Mouse (Mus musculus): ENCODE measurements around the gene Elovl6. TPM values are rescaled to one million over a fixed set of nuclear protein-coding genes. Genes with fewer than 3 reads are reported as not detected.

The Elovl6 gene
- 46.9 and 51.9 TPM in 2 replicates for total RNA-seq (2014; rRNA removed)
- 28.2 and 39.1 TPM in 2 replicates for polyA plus RNA-seq (2015; fragmentation: Nextera tagmentation; extraction: Ambion mirVana)

DNA sequence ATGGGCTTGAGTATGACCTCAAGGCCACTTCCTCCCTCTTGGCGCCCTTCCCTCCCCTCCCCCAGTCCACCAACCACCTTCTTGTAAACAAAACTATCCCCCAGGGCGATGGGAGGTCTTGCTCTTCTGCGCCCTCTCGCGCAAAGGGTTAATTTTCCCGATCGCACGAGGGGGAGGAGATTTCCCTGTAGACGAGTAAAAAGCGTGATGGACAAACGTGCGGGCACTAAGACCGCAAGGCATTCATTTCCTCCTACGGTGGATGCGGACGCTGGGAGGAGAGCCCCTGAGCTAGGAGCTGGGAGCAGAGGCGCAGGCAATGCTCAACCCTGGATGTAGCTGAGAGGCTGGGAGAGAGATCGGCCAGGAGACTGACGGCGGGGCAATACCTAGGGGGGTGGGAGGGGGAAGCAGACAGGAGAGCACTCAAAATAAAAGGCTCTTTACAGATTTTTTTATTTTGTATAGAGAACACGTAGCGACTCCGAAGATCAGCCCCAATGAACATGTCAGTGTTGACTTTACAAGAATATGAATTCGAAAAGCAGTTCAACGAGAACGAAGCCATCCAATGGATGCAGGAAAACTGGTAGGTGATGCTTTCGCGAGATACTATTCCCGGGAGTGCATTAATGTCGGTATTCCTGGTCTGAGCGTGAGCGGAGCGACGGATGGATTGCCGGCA is at the start of gene Elovl6:
Gene Elovl6 (plus strand): TSS at position 176 of the 685 bp plus-strand sequence.
- WGBS: under 1% methylated on average over 35 of the region's 35 CpGs
- Histone ChIP-seq H3K4me1 (ENCODE audit: insufficient read depth) (peaks cover 16% of the 10 kb centered on the region), H3K4me3 (ENCODE audit: low read depth, low read length) (peak within 1 kb of the TSS; percentile 92), H3K27me3 (ENCODE audit: insufficient read depth, low read length) (no peaks in the 10 kb centered on the region), H3K9ac (peak within 1 kb of the TSS; percentile 92), H3K4me2 (ENCODE audit: low read depth) (peak within 1 kb of the TSS; percentile 74), H3K27ac (ENCODE audit: low read depth, low read length) (peak within 1 kb of the TSS; percentile 96), H3K9me3 (ENCODE audit: low read length) (no peaks in the 10 kb centered on the region), H3K36me3 (ENCODE audit: insufficient read depth) (no peaks in the 10 kb centered on the region)
- ATAC-seq: peak; percentile 68
- peak; percentile 40 for TF ChIP-seq CTCF (IDR thresholded peaks at IDR 0.05; ENCODE audit: low read depth)
- DNase-seq: peak; percentile 91

DNA sequence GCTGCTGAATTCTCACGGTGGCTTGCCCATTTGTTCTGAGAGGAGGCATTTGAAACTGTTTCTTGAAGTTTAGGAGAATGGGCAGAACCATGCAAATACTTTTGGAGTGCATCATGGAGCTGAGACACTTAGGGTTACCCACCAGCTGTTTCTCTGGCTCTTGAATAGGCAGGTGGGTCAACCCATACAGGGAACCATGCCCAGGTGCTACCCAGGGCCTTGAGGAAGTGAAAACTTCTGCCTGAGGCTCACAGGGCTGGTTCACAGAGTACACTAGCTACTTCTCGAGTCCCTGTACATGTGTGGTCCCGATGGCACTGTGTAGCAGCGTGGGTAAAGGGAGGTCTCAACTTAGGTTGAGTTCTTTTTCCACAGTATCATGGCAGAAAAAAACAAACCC is 43.4 kb upstream of the Elovl6 start:
- no peak overlapping the region for H3K9ac ChIP-seq
- H3K9me3 ChIP-seq (ENCODE audit: low read length): no peaks in the 10 kb centered on the region
- no peaks in the 10 kb centered on the region for H3K4me1 ChIP-seq (ENCODE audit: insufficient read depth)
- H3K4me3 ChIP-seq (ENCODE audit: low read depth, low read length): no peak overlapping the region
- H3K4me2 ChIP-seq (ENCODE audit: low read depth): no peak overlapping the region
- no peak for ATAC-seq
- WGBS: 88% methylated on average over 4 of the region's 4 CpGs
- no peaks in the 10 kb centered on the region for H3K36me3 ChIP-seq (ENCODE audit: insufficient read depth)
- no peak overlapping the region for H3K27ac ChIP-seq (ENCODE audit: low read depth, low read length)
- no peaks in the 10 kb centered on the region for H3K27me3 ChIP-seq (ENCODE audit: insufficient read depth, low read length)
- TF ChIP-seq CTCF (IDR thresholded peaks at IDR 0.05; ENCODE audit: low read depth): no peak
- no peak for DNase-seq

GRCm38 (mm10) chr3:129494123-129494522 is 38.0 kb upstream of the Elovl6 start:
- TF ChIP-seq CTCF (IDR thresholded peaks at IDR 0.05; ENCODE audit: low read depth): no peak
- Histone ChIP-seq H3K4me3 (ENCODE audit: low read depth, low read length) (no peak overlapping the region), H3K27me3 (ENCODE audit: insufficient read depth, low read length) (no peaks in the 10 kb centered on the region), H3K9ac (no peak overlapping the region), H3K4me1 (ENCODE audit: insufficient read depth) (no peaks in the 10 kb centered on the region), H3K9me3 (ENCODE audit: low read length) (no peaks in the 10 kb centered on the region), H3K4me2 (ENCODE audit: low read depth) (no peak overlapping the region), H3K36me3 (ENCODE audit: insufficient read depth) (no peaks in the 10 kb centered on the region), H3K27ac (ENCODE audit: low read depth, low read length) (no peak overlapping the region)
- ATAC-seq (no peak), DNase-seq (no peak)
- WGBS: 91% methylated on average over 10 of the region's 10 CpGs

GRCm38 (mm10) chr3:129494731-129495130 is 37.4 kb upstream of the Elovl6 start:
- Histone ChIP-seq H3K36me3 (ENCODE audit: insufficient read depth) (no peaks in the 10 kb centered on the region), H3K9me3 (ENCODE audit: low read length) (no peaks in the 10 kb centered on the region), H3K4me1 (ENCODE audit: insufficient read depth) (no peaks in the 10 kb centered on the region), H3K4me3 (ENCODE audit: low read depth, low read length) (no peak overlapping the region), H3K9ac (no peak overlapping the region), H3K27ac (ENCODE audit: low read depth, low read length) (no peak overlapping the region), H3K27me3 (ENCODE audit: insufficient read depth, low read length) (no peaks in the 10 kb centered on the region), H3K4me2 (ENCODE audit: low read depth) (no peak overlapping the region)
- no peak for TF ChIP-seq CTCF (IDR thresholded peaks at IDR 0.05; ENCODE audit: low read depth)
- ATAC-seq (no peak), DNase-seq (no peak)
- whole genome bisulfite sequencing: 76% methylated on average over 4 of the region's 4 CpGs

DNA sequence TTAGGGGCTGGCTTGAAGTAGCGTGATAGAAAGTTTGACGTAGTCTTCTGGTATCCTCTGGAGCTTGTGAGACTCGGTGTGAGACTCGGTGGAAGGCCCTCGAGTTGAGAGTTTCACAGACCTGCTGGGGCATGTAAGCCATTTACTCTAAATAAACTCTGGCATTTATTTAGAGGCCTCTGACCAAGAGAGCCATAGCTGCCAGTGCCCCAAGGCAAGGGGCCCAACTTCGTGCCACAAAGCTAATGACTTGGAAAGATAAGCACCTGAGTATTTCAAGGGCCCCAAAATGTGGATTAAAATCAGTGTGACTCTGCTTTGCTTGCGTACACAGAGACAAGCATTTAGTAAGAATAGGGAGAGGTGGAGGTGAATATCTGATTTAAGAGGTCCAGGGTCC is 28.4 kb upstream of the Elovl6 start:
- no peak overlapping the region for H3K27ac ChIP-seq (ENCODE audit: low read depth, low read length)
- DNase-seq: no peak
- H3K36me3 ChIP-seq (ENCODE audit: insufficient read depth): no peaks in the 10 kb centered on the region
- no peaks in the 10 kb centered on the region for H3K4me1 ChIP-seq (ENCODE audit: insufficient read depth)
- 90% methylated on average over 7 of the region's 7 CpGs for WGBS
- ATAC-seq: no peak
- H3K27me3 ChIP-seq (ENCODE audit: insufficient read depth, low read length): no peaks in the 10 kb centered on the region
- no peaks in the 10 kb centered on the region for H3K9me3 ChIP-seq (ENCODE audit: low read length)
- no peak overlapping the region for H3K4me2 ChIP-seq (ENCODE audit: low read depth)
- H3K4me3 ChIP-seq (ENCODE audit: low read depth, low read length): no peak overlapping the region
- H3K9ac ChIP-seq: no peak overlapping the region
- no peak for TF ChIP-seq CTCF (IDR thresholded peaks at IDR 0.05; ENCODE audit: low read depth)

DNA sequence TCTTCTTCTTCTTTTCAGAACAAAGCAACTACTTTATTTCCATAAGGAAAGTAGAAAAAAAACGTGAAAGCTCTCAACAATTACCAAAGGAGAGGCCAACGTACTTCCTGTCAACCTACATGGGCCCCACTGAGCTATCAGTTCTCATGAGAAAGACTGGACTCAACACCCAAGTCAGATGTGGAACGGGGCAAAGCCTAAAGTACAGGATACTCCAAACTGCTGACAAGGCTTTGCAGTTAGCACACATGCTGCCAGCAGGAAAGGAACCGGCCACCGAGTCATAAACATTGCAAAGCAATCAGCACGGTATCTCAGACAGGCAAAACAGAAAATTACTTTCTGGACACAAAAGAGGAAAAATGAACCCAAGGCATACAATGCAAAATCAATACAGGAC is 27.2 kb upstream of the Elovl6 start:
- H3K9me3 ChIP-seq (ENCODE audit: low read length): no peaks in the 10 kb centered on the region
- no peaks in the 10 kb centered on the region for H3K36me3 ChIP-seq (ENCODE audit: insufficient read depth)
- TF ChIP-seq CTCF (IDR thresholded peaks at IDR 0.05; ENCODE audit: low read depth): no peak
- no peaks in the 10 kb centered on the region for H3K27me3 ChIP-seq (ENCODE audit: insufficient read depth, low read length)
- H3K27ac ChIP-seq (ENCODE audit: low read depth, low read length): no peak overlapping the region
- H3K4me3 ChIP-seq (ENCODE audit: low read depth, low read length): no peak overlapping the region
- no peaks in the 10 kb centered on the region for H3K4me1 ChIP-seq (ENCODE audit: insufficient read depth)
- 83% methylated on average over 6 of the region's 6 CpGs for WGBS
- no peak overlapping the region for H3K9ac ChIP-seq
- ATAC-seq (no peak), DNase-seq (no peak)
- no peak overlapping the region for H3K4me2 ChIP-seq (ENCODE audit: low read depth)

DNA sequence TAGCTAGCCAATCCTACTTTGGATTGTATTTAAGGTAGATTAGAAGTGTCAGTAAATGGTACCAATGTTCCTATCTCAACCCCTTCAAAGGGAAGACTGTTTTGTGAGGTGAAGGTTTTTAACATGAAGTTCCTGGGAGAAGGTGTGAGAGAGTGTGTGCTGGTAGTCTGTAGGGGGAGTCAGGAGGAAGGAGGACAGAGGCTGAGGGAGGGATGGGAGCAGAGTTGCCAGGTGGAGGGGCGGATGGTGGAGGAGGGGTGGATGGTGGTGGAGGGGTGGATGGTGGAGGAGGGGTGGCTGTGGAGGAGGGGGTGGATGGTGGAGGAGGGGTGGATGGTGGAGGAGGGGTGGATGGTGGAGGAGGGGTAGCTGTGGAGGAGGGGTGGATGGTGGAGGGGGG is 24.4 kb upstream of the Elovl6 start:
- 88% methylated on average over 1 of the region's 1 CpGs for WGBS
- H3K4me2 ChIP-seq (ENCODE audit: low read depth): no peak overlapping the region
- H3K9me3 ChIP-seq (ENCODE audit: low read length): no peaks in the 10 kb centered on the region
- TF ChIP-seq CTCF (IDR thresholded peaks at IDR 0.05; ENCODE audit: low read depth): no peak
- H3K27ac ChIP-seq (ENCODE audit: low read depth, low read length): no peak overlapping the region
- no peak overlapping the region for H3K9ac ChIP-seq
- DNase-seq: no peak
- no peaks in the 10 kb centered on the region for H3K27me3 ChIP-seq (ENCODE audit: insufficient read depth, low read length)
- no peaks in the 10 kb centered on the region for H3K4me1 ChIP-seq (ENCODE audit: insufficient read depth)
- no peak for ATAC-seq
- H3K4me3 ChIP-seq (ENCODE audit: low read depth, low read length): no peak overlapping the region
- H3K36me3 ChIP-seq (ENCODE audit: insufficient read depth): no peaks in the 10 kb centered on the region
